Mouse (Mus musculus): ENCODE measurements around the gene Akt1s1. TPM values are rescaled to one million over a fixed set of nuclear protein-coding genes. Genes with fewer than 3 reads are reported as not detected.

The Akt1s1 gene
- polyA plus RNA-seq (2015; fragmentation: Nextera tagmentation; extraction: Ambion mirVana), result 89.9 and 95.2 TPM in 2 replicates

DNA sequence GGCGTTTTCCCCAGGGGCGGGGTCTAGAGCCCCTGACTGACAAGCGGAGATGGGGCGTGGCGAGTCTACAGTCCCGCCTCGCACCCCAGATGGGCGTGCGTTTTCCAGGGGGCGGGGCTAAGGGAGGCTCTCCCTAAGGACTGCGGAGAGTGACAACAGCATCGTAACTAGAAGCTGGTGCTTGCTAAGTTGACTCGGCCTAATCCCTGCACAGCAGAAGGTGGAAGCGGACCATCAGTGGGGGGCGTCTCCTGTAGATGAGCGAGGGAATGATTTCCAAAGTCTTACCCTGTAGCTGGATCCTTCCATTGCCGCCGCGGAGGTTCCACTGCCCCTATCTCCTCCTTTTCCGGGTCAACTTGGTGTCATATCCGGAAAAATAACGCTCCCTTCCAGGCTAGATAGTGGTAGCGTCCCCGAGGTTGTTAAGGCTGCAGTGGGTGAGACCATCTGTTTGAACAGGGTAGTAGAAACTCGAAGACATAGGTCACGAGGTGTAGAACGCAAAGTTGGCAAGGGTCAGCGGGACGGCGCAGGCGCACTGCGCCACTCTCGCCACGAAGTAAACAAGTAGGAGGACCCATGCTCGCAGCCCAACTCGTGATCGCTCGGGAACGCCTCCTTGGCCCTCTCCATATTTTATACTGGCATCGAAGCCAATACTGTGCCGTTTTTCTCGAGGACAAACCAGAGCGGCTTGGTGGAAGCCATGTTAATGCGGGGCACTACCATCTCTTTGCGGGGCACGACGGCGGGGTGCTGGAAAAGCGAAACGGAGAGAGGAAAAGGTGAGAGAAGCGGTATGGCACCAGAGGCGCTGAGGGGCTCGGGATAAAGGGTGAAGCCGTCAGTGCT is at the start of gene Akt1s1, which contains the start of gene Tbc1d17:
Akt1s1 (plus strand) TSS at position 431 of the 855 bp plus-strand sequence.
Tbc1d17 (minus strand) TSS at position 519 of the 855 bp plus-strand sequence.

DNA sequence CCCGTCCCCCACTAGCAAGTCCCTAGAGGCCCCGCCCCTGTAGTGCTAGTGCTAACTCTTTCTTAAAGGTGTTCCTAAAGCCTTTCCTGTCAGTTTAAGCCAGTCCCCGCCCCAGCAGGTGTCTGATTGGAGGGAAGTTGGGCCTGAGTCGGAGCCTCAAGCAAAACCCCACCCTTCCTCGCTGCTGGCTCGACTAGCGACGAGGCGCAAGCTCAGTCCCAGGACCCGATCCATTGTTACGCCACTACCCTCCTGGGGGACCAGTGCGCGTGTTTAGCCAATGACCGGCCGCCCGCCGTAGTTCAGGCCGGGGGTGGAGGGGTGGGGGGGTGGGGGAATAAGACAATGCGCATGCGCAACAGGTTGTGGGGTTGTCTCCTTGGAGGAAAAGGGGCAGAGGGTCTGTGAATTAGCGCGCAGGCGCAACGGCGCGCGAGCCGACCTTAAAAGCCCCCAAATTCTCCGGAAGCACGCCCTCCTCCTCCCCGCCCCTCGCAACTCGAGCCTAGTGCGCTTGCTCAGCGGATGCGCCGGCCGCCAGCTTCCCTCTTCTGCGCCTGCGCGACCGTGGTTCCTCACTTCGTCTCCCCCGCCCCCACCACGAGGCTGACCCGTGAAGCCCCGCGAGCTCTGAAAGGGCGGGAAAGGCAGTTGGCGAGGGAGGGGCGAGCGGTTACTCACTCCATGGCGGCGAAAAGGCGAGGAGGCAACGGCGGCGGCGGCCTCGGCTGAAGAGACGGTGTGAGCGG is 32.9 kb upstream of the Akt1s1 start, which contains the start of the genes Nup62 and Il4i1:
Nup62 (plus strand) TSS at position 368 of the 749 bp plus-strand sequence.
Il4i1 (plus strand) TSS at position 667 of the 749 bp plus-strand sequence.

DNA sequence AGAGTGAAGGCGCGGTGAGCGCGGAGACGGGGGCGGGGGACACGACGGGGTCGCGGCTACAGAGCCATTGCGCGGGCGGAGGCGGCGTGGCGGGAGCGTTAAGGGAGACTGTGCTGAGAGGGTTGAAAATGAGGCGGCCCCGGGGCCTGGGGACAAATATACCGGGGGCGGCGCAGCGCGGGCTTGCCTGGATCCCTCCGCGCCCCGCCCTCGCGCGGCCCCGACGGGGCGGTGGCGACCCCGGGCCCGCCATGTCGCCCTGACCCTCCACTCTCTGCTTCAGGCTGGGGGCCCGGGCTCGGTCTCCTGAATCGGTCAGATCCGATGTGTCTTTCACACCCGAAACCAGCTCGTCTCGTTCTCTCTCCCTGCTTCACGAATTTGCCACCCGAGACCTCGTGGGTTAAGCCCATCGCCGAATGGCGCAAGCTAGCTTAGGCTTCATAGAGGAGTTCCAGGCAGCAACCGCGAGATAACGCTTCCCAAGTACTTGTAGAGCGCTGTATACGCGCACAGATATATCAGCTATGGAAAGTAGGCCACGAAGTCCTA is 32.2 kb upstream of the Akt1s1 start, which contains the start of gene Atf5:
Atf5 (minus strand) TSS at position 189 of the 552 bp plus-strand sequence.

DNA sequence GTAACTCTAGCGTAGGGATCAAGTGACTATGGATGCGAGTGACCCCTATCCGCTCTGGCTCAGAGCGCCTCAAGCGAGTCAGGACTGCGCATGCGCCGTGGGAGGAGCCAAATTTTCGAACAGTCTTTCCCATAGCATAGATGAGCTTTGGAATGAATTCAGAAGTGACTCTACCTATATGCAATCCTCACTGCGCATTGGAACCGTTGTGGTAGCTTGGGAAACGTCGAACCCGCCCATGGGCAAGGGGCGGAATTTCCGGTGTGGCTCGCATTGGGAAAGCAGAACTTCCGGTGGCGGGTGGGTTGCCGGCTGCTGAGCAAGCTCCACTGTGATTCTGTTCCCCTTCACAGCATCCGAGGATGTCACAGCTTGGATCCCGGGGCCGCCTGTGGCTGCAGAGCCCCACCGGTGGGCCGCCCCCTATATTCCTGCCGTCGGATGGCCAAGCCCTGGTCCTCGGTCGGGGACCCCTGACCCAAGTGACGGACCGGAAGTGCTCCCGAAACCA is 8.3 kb downstream of the Akt1s1 start, which contains the start of gene Pnkp:
Pnkp (plus strand) TSS at position 98 of the 511 bp plus-strand sequence.

DNA sequence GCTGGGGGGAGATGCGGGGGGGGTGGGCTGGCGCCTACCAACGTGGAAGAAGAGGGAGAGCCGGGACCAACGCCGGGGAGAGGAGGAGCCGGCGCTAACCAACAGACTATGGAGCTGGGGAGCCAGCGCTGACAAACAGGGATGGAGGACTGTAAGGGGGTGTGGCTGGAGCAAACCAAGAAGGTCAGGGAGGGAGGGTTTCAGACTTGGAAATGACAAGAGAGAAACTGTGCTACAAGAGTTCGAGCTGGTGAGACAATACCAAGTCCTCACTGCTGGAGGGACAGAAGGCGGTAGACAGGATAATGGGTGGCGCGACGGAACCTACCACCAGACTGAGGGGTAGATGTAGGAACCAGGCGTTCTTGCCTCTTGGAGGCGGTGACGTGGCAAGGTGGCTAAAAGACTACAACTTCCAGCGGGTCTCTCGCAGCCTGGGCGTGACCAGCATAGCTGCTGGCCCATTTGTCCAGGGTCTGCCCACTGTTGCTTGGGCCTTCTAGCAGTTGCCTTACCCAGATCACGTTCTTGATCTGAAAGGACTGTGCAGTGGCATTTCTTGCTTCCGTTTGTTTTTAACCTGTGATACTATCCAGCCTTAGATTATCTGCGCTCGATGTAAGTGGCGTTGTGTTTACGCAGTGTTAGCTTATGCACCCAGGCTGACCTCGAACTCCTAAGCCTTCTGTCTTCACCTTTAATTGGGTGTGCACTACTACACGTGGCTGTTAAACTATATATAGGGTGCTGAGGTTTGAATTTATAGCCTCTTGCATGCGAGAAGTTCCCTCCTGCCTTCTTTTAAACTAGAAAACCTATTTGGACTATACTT is 21.1 kb downstream of the Akt1s1 start, which contains the start of gene Ptov1:
Ptov1 (minus strand) TSS at position 92 of the 832 bp plus-strand sequence.

DNA sequence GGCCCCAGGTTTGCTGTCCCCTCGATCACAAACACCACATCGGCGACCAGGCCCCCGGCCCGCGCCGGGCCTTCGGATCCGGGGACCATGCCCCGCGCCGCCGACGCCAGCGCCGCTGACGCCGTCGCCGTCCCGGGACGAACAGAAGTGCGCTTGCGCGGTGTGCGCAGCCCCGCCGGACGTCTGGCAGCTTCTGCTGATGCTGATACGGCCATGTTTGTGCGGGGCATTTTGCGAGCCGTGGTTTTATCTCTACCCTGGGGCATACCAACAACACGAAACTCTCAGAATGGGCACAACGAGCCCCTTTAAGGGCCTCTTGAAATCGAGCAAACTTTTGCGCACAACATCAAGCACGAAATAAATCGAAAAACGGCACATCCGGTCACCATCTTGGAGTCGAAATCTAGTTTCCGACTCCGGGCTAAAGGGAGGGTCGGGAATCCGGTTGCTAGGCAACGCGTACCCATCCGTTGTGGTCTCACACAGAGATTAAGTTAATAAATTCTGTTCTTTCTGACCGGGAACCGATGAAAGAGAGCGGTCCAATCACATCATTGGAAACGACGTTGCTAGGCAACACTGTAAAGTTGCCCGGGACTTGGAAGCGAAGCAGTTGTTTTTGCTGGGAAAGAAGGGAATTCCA is 43.6 kb downstream of the Akt1s1 start, which contains the start of gene Med25:
Med25 (minus strand) TSS at position 437 of the 646 bp plus-strand sequence.

DNA sequence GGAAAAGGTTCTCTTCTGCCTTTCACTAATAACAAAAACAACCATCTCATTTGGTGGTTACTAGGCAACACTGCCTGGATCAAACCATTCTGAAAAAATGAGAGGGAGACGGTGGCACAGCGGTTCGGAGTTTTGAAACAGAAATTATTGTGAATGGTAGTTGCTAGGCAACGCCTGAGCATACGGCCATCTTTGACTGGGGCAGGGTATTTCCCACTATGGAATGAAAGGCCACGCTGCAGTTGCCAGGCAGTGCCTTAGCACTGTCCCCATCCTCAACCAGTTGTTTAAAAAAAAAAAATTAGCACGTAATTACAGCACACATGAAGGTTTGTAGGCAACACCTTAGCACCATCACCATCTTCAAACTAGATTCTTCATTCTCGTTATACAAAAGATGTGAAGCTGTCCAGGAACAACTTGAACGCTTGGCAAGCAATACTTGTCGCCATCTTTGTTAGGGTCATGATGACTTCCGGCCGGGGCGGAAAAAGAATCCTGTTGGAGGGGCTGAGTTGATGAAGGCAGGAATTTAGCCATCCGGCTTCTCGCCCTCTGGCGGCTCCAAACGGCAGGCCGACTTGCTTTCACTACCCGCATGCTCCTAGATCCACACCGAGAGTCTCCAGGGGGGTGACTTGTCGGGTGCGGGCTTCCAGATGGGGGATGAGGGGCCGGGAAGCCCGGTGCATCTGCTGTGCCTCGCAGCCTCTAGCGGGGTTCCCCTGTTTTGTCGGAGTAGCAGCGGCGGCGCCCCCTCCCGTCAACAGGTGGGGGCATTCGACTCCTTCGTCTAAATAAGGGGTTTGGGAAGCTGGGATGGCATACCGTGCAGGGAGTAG is 47.0 kb downstream of the Akt1s1 start, which contains the start of gene Fuz:
Fuz (plus strand) TSS at position 487 of the 842 bp plus-strand sequence.

MicroRNA genes within 50 kb of the gene (microRNA counts, 519-probe panel; counts per million panel counts)
- microRNA mmu-miR-707, result not detected

Small RNA genes lying within 50 kb of the gene (microRNA-seq; reads per million reads assigned to microRNA genes)
- gene Mir707, result not detected

Other genes starting within 250 kb of the Akt1s1 start
- gene Myh14, start 178.1 kb upstream of the Akt1s1 start, polyA plus RNA-seq (2015; fragmentation: Nextera tagmentation; extraction: Ambion mirVana), result 11.2 and 12.2 TPM in 2 replicates
- not detected in 2 replicates for gene Izumo2, start 140.2 kb upstream of the Akt1s1 start, polyA plus RNA-seq (2015; fragmentation: Nextera tagmentation; extraction: Ambion mirVana)
- 15.4 and 17.6 TPM in 2 replicates for gene Vrk3, start 100.6 kb upstream of the Akt1s1 start, polyA plus RNA-seq (2015; fragmentation: Nextera tagmentation; extraction: Ambion mirVana)
- gene Zfp473, start 97.9 kb upstream of the Akt1s1 start, polyA plus RNA-seq (2015; fragmentation: Nextera tagmentation; extraction: Ambion mirVana), result 0.21 and 0.35 TPM in 2 replicates
- 40.2 and 44.4 TPM in 2 replicates for gene Nup62, start 32.9 kb upstream of the Akt1s1 start, polyA plus RNA-seq (2015; fragmentation: Nextera tagmentation; extraction: Ambion mirVana)
- 0.51 and 0.73 TPM in 2 replicates for gene Il4i1, start 32.6 kb upstream of the Akt1s1 start, polyA plus RNA-seq (2015; fragmentation: Nextera tagmentation; extraction: Ambion mirVana)
- 6.1 and 8.3 TPM in 2 replicates for gene Atf5, start 32.3 kb upstream of the Akt1s1 start, polyA plus RNA-seq (2015; fragmentation: Nextera tagmentation; extraction: Ambion mirVana)
- gene Tbc1d17, start 88 bp downstream of the Akt1s1 start, polyA plus RNA-seq (2015; fragmentation: Nextera tagmentation; extraction: Ambion mirVana), result 40.6 and 43.1 TPM in 2 replicates
- gene Pnkp, start 8.1 kb downstream of the Akt1s1 start, polyA plus RNA-seq (2015; fragmentation: Nextera tagmentation; extraction: Ambion mirVana), result 23.5 and 32.3 TPM in 2 replicates
- gene Ptov1, start 20.8 kb downstream of the Akt1s1 start, polyA plus RNA-seq (2015; fragmentation: Nextera tagmentation; extraction: Ambion mirVana), result 204 and 244 TPM in 2 replicates
- 56.3 and 58.9 TPM in 2 replicates for gene Med25, start 43.7 kb downstream of the Akt1s1 start, polyA plus RNA-seq (2015; fragmentation: Nextera tagmentation; extraction: Ambion mirVana)
- gene Fuz, start 47.1 kb downstream of the Akt1s1 start, polyA plus RNA-seq (2015; fragmentation: Nextera tagmentation; extraction: Ambion mirVana), result 27.5 and 29.3 TPM in 2 replicates
- 32.3 and 40.8 TPM in 2 replicates for gene Ap2a1, start 80.5 kb downstream of the Akt1s1 start, polyA plus RNA-seq (2015; fragmentation: Nextera tagmentation; extraction: Ambion mirVana)
- 0.23 and 0.39 TPM in 2 replicates for gene Tsks, start 94.2 kb downstream of the Akt1s1 start, polyA plus RNA-seq (2015; fragmentation: Nextera tagmentation; extraction: Ambion mirVana)
- 10.1 and 10.3 TPM in 2 replicates for gene Cpt1c, start 125.9 kb downstream of the Akt1s1 start, polyA plus RNA-seq (2015; fragmentation: Nextera tagmentation; extraction: Ambion mirVana)
- 237 and 244 TPM in 2 replicates for gene Prmt1, start 137.6 kb downstream of the Akt1s1 start, polyA plus RNA-seq (2015; fragmentation: Nextera tagmentation; extraction: Ambion mirVana)
- gene Irf3, start 148.7 kb downstream of the Akt1s1 start, polyA plus RNA-seq (2015; fragmentation: Nextera tagmentation; extraction: Ambion mirVana), result 52.3 and 56.8 TPM in 2 replicates
- gene Bcl2l12, start 149.7 kb downstream of the Akt1s1 start, polyA plus RNA-seq (2015; fragmentation: Nextera tagmentation; extraction: Ambion mirVana), result 31.9 and 33.3 TPM in 2 replicates
- 22.9 and 24.6 TPM in 2 replicates for gene Scaf1, start 167.4 kb downstream of the Akt1s1 start, polyA plus RNA-seq (2015; fragmentation: Nextera tagmentation; extraction: Ambion mirVana)
- gene Rras, start 169.0 kb downstream of the Akt1s1 start, polyA plus RNA-seq (2015; fragmentation: Nextera tagmentation; extraction: Ambion mirVana), result 342 and 359 TPM in 2 replicates
- gene Prr12, start 203.9 kb downstream of the Akt1s1 start, polyA plus RNA-seq (2015; fragmentation: Nextera tagmentation; extraction: Ambion mirVana), result 4.3 and 5.6 TPM in 2 replicates
- 33.7 and 38.6 TPM in 2 replicates for gene Nosip, start 213.4 kb downstream of the Akt1s1 start, polyA plus RNA-seq (2015; fragmentation: Nextera tagmentation; extraction: Ambion mirVana)
- gene Prrg2, start 213.7 kb downstream of the Akt1s1 start, polyA plus RNA-seq (2015; fragmentation: Nextera tagmentation; extraction: Ambion mirVana), result 22.6 and 23.4 TPM in 2 replicates
- 345 and 360 TPM in 2 replicates for gene Rcn3, start 243.2 kb downstream of the Akt1s1 start, polyA plus RNA-seq (2015; fragmentation: Nextera tagmentation; extraction: Ambion mirVana)